Mouse (Mus musculus): ENCODE measurements at regions not wholly inside any gene's neighbourhood (a gene's known extent, or its start where the extent isn't known, plus 50 kb on each side); places are given as distances from the start of the nearest gene placed in this dataset.

DNA sequence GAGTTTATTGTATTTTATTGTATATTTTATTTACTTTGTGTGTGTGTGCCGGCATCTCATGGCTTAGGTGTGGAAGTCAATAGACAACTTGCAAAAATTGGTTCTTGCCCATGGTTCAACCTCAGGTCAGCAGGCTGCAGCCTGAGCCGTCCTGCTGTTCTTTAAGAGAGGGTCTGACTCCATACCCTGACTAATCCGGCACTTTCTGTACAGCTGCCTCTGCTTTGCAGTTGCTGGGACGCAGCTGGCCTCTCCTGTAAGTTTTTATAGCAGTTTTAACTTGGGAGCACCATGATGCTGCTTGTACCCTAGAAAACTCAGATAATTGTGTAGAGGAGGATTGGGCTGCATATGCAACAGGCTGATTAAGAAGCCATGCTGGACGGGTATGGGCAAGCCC, 938.2 kb downstream of the 4930447A16Rik start:
- TF ChIP-seq CTCF (conservative IDR thresholded peaks at IDR 0.05; ENCODE audit: insufficient read depth, insufficient read length, low read depth, low read length): no peak
- no peak for TF ChIP-seq POLR2A (IDR thresholded peaks at IDR 0.05; ENCODE audit: low read depth, low read length)
